Mouse (Mus musculus) olfactory bulb, adult 2 months (tissue): ENCODE data around the gene Lsg1. TPM values are rescaled to one million over a fixed set of nuclear protein-coding genes. Genes with fewer than 3 reads are reported as not detected.

Source experiments
- H3K27ac ChIP-seq: fragments of 200-500 bp; 2 replicates; pipeline ENCODE4 v1.5.1; 2012; ENCODE audit warnings: low read depth, low read length; ENCODE audit not compliant: insufficient read depth
- H3K4me1 ChIP-seq: fragments of 200-500 bp; 2 replicates; pipeline ENCODE4 v1.6.1; 2012; ENCODE audit warnings: low read length; ENCODE audit not compliant: control insufficient read depth, insufficient read depth
- H3K4me3 ChIP-seq: fragments of 200-500 bp; 2 replicates; pipeline ENCODE4 v1.5.1; 2012; ENCODE audit warnings: mild to moderate bottlenecking, low read depth, low read length, moderate library complexity; ENCODE audit not compliant: insufficient read depth
- CTCF ChIP-seq: fragments of 200-500 bp; IDR thresholded peaks from 2 replicates; pipeline ENCODE4 v1.5.1; 2012; ENCODE audit warnings: low read depth, mild to moderate bottlenecking, low read length, moderate library complexity; ENCODE audit not compliant: insufficient read depth
- POLR2A ChIP-seq: fragments of 200-500 bp; IDR thresholded peaks from 2 replicates; pipeline ENCODE4 v1.6.1; 2012; ENCODE audit warnings: mild to moderate bottlenecking, low read depth, low read length, moderate library complexity; ENCODE audit not compliant: insufficient read depth
- WGBS: fragments of 180-500 bp; shearing (Covaris S2); methylation state at CpG from one replicate; pipeline ENCODE4 v1.1.7; 2018; 5-methylcytosine and 5-hydroxymethylcytosine counted together
- polyA plus RNA-seq: library from polyadenylated mRNA; stranded (reverse); fragments of >200 nt; gene quantifications from 2 replicates; pipeline ENCODE4 v1.2.4, GENCODE M21; 2012; ENCODE audit warnings: low replicate concordance; ENCODE audit not compliant: missing spikeins, insufficient read depth, insufficient read length

Gene Lsg1
- polyA plus RNA-seq, 1 experiment = not detected

- WGBS = 71% methylated on average over 7 of the region's 7 CpGs
Observed at GRCm38 (mm10) chr16:30549516-30549915, 37.9 kb downstream of the Lsg1 start.

GRCm38 (mm10) chr16:30548291-30548690 lies 39.1 kb downstream of the Lsg1 start:
- Histone ChIP-seq H3K4me1 (peaks cover 13% of the 10 kb centered on the region), H3K27ac (no peak overlapping the region), H3K4me3 (no peak overlapping the region)
- TF ChIP-seq CTCF = no peak
- no peak for TF ChIP-seq POLR2A
- 28% methylated on average over 5 of the region's 5 CpGs for WGBS

More at GRCm38 (mm10) chr16:30549516-30549915, 37.9 kb downstream of the Lsg1 start:
- TF ChIP-seq CTCF (no peak), POLR2A (no peak)
- H3K4me1 ChIP-seq = peaks cover 13% of the 10 kb centered on the region
- H3K27ac ChIP-seq = no peak overlapping the region
- H3K4me3 ChIP-seq = peak overlapping the region; percentile 9

- peaks cover 6% of the 10 kb centered on the region for H3K4me1 ChIP-seq
- WGBS = 96% methylated on average over 4 of the region's 4 CpGs
- TF ChIP-seq CTCF (no peak), POLR2A (no peak)
- no peak overlapping the region for H3K4me3 ChIP-seq
- no peak overlapping the region for H3K27ac ChIP-seq
Observed at GRCm38 (mm10) chr16:30544693-30545092, 42.7 kb downstream of the Lsg1 start.

GRCm38 (mm10) chr16:30543386-30543785 lies 44.0 kb downstream of the Lsg1 start:
- H3K27ac ChIP-seq = no peak overlapping the region
- peaks cover 6% of the 10 kb centered on the region for H3K4me1 ChIP-seq
- H3K4me3 ChIP-seq = no peak overlapping the region
- 92% methylated on average over 9 of the region's 9 CpGs for WGBS
- TF ChIP-seq CTCF = no peak
- TF ChIP-seq POLR2A = no peak

DNA sequence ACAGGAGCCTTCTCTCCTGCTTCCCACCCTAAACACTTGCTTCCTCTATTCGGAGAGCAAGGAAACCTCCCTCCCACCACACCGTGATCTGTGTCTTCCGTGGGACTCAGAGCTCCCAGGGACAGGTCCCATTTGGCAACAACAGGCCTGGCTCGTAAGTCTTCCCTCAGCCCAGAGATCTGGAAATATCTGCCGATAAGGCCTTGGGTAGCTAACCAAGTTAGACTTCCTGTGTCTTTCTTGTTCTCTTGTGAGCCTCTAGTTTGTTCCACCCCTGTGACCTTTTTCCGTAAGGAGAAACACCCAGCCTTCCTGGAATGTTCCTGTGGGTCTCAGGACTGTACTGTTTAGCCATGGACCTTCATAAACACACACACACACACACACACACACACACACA lies 44.6 kb downstream of the Lsg1 start:
- 89% methylated on average over 6 of the region's 6 CpGs for WGBS

DNA sequence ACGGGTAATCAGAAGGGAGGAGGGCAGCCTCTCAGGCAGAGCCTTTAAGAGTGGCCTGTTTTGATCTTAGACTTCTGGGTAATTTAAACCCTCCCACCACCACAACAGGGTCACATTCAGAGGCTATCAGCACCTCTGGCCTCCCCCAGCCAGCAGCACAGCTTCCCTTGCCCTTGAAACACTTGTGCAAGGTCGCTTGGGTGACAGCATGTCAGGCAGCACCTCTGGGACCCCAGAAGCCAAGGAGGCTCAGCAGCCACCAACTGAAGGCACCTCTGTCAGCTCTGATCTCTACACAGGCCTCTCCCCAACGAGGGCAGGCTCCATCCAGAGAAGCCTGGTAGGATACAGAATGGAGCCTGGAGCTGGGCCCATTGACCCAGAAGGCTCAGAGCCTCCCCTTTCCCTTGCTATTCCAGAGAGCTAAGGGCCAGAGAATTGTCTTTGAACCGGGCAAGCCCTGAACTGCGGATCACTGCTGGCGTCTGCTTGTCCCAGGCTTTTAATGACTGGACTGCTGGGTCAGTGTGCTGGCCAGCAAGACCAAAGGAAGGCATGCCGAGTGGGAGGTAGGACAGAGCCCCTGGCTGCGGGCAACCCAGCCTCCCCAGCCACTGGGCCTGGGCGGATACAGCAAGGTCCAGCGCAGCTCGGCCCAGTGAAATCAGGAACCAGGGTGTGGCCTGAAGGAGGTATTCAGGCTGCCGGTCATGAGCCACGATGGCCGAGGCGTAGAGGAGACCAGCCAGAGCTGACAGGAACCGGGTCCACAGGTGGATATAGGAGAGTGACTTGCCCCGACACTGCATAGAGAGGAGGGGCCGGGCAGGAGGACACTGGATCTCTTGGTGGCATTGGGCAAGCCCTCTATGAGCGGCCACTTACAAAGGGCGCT lies 47.0 kb downstream of the Lsg1 start:
- no peak for TF ChIP-seq CTCF
- TF ChIP-seq POLR2A = no peak
- 77% methylated on average over 20 of the region's 20 CpGs for WGBS
- Histone ChIP-seq H3K27ac (0 out of 2 replicates have a peak overlapping the region, but pooled peaks have one; percentile 4), H3K4me1 (peaks cover 6% of the 10 kb centered on the region; the same call in 1 of the 2 replicates), H3K4me3 (no peak overlapping the region)

More for the DNA sequence above, 44.6 kb downstream of the Lsg1 start:
- Histone ChIP-seq H3K4me3 (no peak overlapping the region), H3K27ac (no peak overlapping the region), H3K4me1 (peaks cover 6% of the 10 kb centered on the region; the same call in 1 of the 2 replicates)
- no peak for TF ChIP-seq POLR2A
- no peak for TF ChIP-seq CTCF

- Histone ChIP-seq H3K4me1 (peaks cover 6% of the 10 kb centered on the region; the same call in 1 of the 2 replicates), H3K27ac (no peak overlapping the region), H3K4me3 (no peak overlapping the region)
- TF ChIP-seq POLR2A (no peak), CTCF (peak; percentile 45; the same call in 1 of the 2 replicates)
- WGBS = 37% methylated on average over 10 of the region's 10 CpGs
Observed at GRCm38 (mm10) chr16:30539433-30539832, 48.0 kb downstream of the Lsg1 start.

- no peak for TF ChIP-seq CTCF
- TF ChIP-seq POLR2A = no peak
- H3K27ac ChIP-seq = no peak overlapping the region
- 97% methylated on average over 1 of the region's 1 CpGs for WGBS
- H3K4me3 ChIP-seq = no peak overlapping the region
- no peaks in the 10 kb centered on the region for H3K4me1 ChIP-seq
Observed at GRCm38 (mm10) chr16:30535075-30535474, 52.3 kb downstream of the Lsg1 start.

DNA sequence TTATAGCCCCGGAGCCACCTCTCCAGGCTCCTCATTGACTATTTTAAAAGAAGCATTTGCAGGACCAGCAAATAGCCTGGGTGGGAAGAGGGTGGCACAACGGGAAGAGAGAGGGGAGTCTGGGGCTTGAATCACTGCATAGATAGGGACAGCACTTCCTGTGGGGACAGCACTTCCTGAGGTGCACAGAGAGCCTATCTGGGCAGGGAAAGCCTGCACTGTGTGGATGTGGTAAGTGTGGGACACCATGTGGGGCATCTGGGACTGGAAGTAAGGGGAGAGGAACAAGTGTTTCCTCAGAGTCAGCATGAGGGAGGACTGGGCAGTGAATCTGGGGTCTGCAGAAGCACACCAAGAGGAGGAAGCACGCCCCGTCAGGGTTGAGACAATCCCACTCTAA lies 53.8 kb downstream of the Lsg1 start:
- H3K27ac ChIP-seq = no peak overlapping the region
- H3K4me1 ChIP-seq = no peaks in the 10 kb centered on the region
- WGBS = 85% methylated on average over 4 of the region's 4 CpGs
- TF ChIP-seq POLR2A (no peak), CTCF (no peak)
- no peak overlapping the region for H3K4me3 ChIP-seq
